Mouse (Mus musculus) ES-Bruce4 (cell line): ENCODE results near the gene Pik3r6.

ENCODE experiments used
- CTCF ChIP-seq: IDR thresholded peaks from one replicate; pipeline ENCODE4 v1.8.1; 2011; ENCODE audit warnings: low read depth, low read length
- EP300 ChIP-seq: IDR thresholded peaks from 2 replicates; pipeline ENCODE4 v1.6.1; 2011; ENCODE audit warnings: low read depth, low read length; ENCODE audit not compliant: insufficient read depth
- POLR2A ChIP-seq: IDR thresholded peaks from one replicate; pipeline ENCODE4 v1.8.1; 2011; ENCODE audit warnings: low read length; ENCODE audit not compliant: insufficient read depth

- TF ChIP-seq POLR2A (no peak), CTCF (no peak), EP300 (no peak)
These were observed 30.0 kb downstream of the Pik3r6 start for GRCm38 (mm10) chr11:68532773-68533172.
